Mouse (Mus musculus) lung, adult 2 months (tissue): Measurements from ENCODE around the gene Otog.

Experiments used
- CTCF ChIP-seq: fragments of 200-500 bp; IDR thresholded peaks from 2 replicates; pipeline ENCODE4 v1.5.1; 2011; ENCODE audit warnings: mild to moderate bottlenecking, low read length, control low read depth; ENCODE audit not compliant: insufficient read depth
- POLR2A ChIP-seq: fragments of 200-500 bp; IDR thresholded peaks from 2 replicates; pipeline ENCODE4 v1.6.1; 2011; ENCODE audit warnings: low read depth, mild to moderate bottlenecking, control low read depth, low read length, borderline replicate concordance; ENCODE audit errors: extremely low read depth

DNA sequence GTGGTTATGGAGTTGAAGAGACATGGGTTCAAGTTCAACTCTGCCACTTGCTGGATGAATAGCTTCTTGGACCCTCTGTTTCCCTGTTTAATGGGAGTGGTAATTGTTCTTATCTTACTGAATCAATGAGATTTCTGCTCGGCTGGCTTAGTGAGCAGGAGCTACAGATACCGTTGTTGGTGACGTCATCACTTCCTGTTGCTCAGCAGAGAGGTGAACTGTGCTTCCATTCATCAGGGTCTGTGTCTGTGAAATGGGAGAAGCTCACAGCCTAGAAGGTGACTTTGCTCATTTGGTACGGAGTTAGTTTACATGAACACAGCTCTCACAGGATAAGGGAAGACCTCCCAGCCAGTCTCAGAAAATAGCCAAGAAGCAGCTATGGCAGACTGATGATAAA is 113.1 kb downstream of the Otog start:
- TF ChIP-seq CTCF, result no peak
- TF ChIP-seq POLR2A, result no peak
